Mouse (Mus musculus) ovary, postnatal 14 days (tissue): Measurements from ENCODE around the gene Pcsk5.
A peak's percentile ranks its signal among the peaks of the same experiment; 100 is the strongest.

ENCODE experiments used
- DNase-seq: peaks from one replicate; pipeline ENCODE4 v3.0.0; 2022; ENCODE audit warnings: low spot score

The Pcsk5 gene

GRCm38 (mm10) chr19:17393841-17394591, 443.4 kb downstream of the Pcsk5 start, which contains the start of gene Rfk:
Gene Rfk (plus strand): TSS chr19:17394043.
- peak; percentile 89 for DNase-seq

- DNase-seq: no peak
Measured at GRCm38 (mm10) chr19:17392866-17393265, 444.6 kb downstream of the Pcsk5 start.

GRCm38 (mm10) chr19:17388404-17388803, 449.0 kb downstream of the Pcsk5 start:
- DNase-seq: no peak

GRCm38 (mm10) chr19:17386424-17386823, 451.0 kb downstream of the Pcsk5 start:
- DNase-seq: no peak

- no peak for DNase-seq
Measured at GRCm38 (mm10) chr19:17385426-17385825, 452.0 kb downstream of the Pcsk5 start.

- no peak for DNase-seq
Measured at GRCm38 (mm10) chr19:17385022-17385421, 452.4 kb downstream of the Pcsk5 start.

- no peak for DNase-seq
Measured at GRCm38 (mm10) chr19:17382807-17383397, 454.5 kb downstream of the Pcsk5 start.
